Mouse (Mus musculus): ENCODE results near the gene Maml1. TPM values are rescaled to one million over a fixed set of nuclear protein-coding genes. Genes with fewer than 3 reads are reported as not detected.

The Maml1 gene
- polyA plus RNA-seq (2011; ENCODE audit: insufficient read depth, insufficient read length, low replicate concordance, missing spikeins): 1.8 and 9.2 TPM in 2 replicates

- under 1% methylated on average over 45 of the region's 45 CpGs for WGBS
- H3K4me3 ChIP-seq (replicated peaks; ENCODE audit: control insufficient read depth, low read depth, low read length): peak within 1 kb of the TSS; percentile 89
- peaks cover 5% of the 10 kb centered on the region; the same call in 1 of the 2 replicates for H3K4me1 ChIP-seq (ENCODE audit: control insufficient read depth, insufficient read depth, low read length)
- TF ChIP-seq CTCF (IDR thresholded peaks at IDR 0.05; ENCODE audit: control insufficient read depth, insufficient read depth, low read length) (no peak), POLR2A (IDR thresholded peaks at IDR 0.05; ENCODE audit: borderline replicate concordance, control insufficient read depth, low read depth, low read length) (peak; percentile 78)
- H3K27ac ChIP-seq (ENCODE audit: control insufficient read depth, insufficient read depth, low read depth, low read length, poor library complexity): peak within 1 kb of the TSS; percentile 99
Measured at GRCm38 (mm10) chr11:50292190-50292855, at the start of gene Maml1. Maml1 (minus strand) TSS chr11:50292311.

DNA sequence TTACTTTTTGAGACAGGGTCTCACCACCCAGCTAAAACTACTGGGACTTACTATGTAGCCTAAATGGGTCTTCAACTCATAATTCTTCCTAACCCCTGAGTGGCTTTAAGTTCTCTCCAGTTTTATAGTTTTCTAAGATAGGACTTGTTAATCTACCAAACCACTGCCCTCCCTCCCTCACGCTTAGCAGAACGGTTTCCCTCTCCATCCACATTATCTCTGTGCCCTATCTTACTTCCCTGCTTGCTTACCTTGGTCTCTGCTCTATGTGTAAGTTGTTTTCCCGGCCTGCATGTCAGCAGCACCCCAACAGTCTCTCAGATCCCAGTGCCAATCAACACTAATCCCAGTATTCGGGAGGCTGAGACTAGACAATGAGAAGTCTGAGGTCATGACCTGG lies 44.8 kb upstream of the Maml1 start:
- WGBS: 62% methylated on average over 4 of the region's 4 CpGs
- TF ChIP-seq POLR2A (IDR thresholded peaks at IDR 0.05; ENCODE audit: borderline replicate concordance, control insufficient read depth, low read depth, low read length) (no peak), CTCF (IDR thresholded peaks at IDR 0.05; ENCODE audit: control insufficient read depth, insufficient read depth, low read length) (no peak)
- H3K4me1 ChIP-seq (ENCODE audit: control insufficient read depth, insufficient read depth, low read length): no peaks in the 10 kb centered on the region
- H3K4me3 ChIP-seq (replicated peaks; ENCODE audit: control insufficient read depth, low read depth, low read length): no peak overlapping the region
- no peak overlapping the region for H3K27ac ChIP-seq (ENCODE audit: control insufficient read depth, insufficient read depth, low read depth, low read length, poor library complexity)

- Histone ChIP-seq H3K4me1 (ENCODE audit: control insufficient read depth, insufficient read depth, low read length) (no peaks in the 10 kb centered on the region), H3K4me3 (replicated peaks; ENCODE audit: control insufficient read depth, low read depth, low read length) (no peak overlapping the region), H3K27ac (ENCODE audit: control insufficient read depth, insufficient read depth, low read depth, low read length, poor library complexity) (no peak overlapping the region)
- whole genome bisulfite sequencing: 69% methylated on average over 1 of the region's 1 CpGs
- TF ChIP-seq CTCF (IDR thresholded peaks at IDR 0.05; ENCODE audit: control insufficient read depth, insufficient read depth, low read length) (no peak), POLR2A (IDR thresholded peaks at IDR 0.05; ENCODE audit: borderline replicate concordance, control insufficient read depth, low read depth, low read length) (no peak)
Measured at GRCm38 (mm10) chr11:50336126-50336525, 44.0 kb upstream of the Maml1 start.

DNA sequence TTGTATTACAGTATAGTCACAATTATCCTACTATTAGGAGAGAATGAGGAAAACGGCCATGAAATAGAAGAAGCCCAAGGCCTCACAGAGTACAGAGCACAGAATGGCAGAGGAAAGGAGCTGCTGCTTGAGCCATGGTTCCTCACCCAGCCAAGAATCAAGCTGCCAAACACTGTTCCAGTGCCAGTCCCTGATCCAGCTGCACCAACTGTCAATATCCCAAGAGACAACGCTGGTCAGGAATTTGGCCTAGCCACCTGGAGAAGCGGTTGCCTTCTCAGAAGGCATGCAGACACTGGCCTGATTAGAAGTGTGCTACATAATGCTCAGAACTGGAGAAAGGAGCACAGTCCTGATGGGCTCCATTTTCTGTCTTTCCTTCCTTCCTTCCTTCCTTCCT lies 41.1 kb upstream of the Maml1 start:
- WGBS: 87% methylated on average over 3 of the region's 3 CpGs
- Histone ChIP-seq H3K4me3 (replicated peaks; ENCODE audit: control insufficient read depth, low read depth, low read length) (no peak overlapping the region), H3K27ac (ENCODE audit: control insufficient read depth, insufficient read depth, low read depth, low read length, poor library complexity) (no peak overlapping the region), H3K4me1 (ENCODE audit: control insufficient read depth, insufficient read depth, low read length) (peaks cover 2% of the 10 kb centered on the region; the same call in 1 of the 2 replicates)
- TF ChIP-seq CTCF (IDR thresholded peaks at IDR 0.05; ENCODE audit: control insufficient read depth, insufficient read depth, low read length) (no peak), POLR2A (IDR thresholded peaks at IDR 0.05; ENCODE audit: borderline replicate concordance, control insufficient read depth, low read depth, low read length) (no peak)

GRCm38 (mm10) chr11:50329378-50329777 lies 37.3 kb upstream of the Maml1 start:
- Histone ChIP-seq H3K27ac (ENCODE audit: control insufficient read depth, insufficient read depth, low read depth, low read length, poor library complexity) (no peak overlapping the region), H3K4me1 (ENCODE audit: control insufficient read depth, insufficient read depth, low read length) (peaks cover 2% of the 10 kb centered on the region; the same call in 1 of the 2 replicates), H3K4me3 (replicated peaks; ENCODE audit: control insufficient read depth, low read depth, low read length) (no peak overlapping the region)
- TF ChIP-seq CTCF (IDR thresholded peaks at IDR 0.05; ENCODE audit: control insufficient read depth, insufficient read depth, low read length) (no peak), POLR2A (IDR thresholded peaks at IDR 0.05; ENCODE audit: borderline replicate concordance, control insufficient read depth, low read depth, low read length) (no peak)
- 87% methylated on average over 1 of the region's 1 CpGs for WGBS

DNA sequence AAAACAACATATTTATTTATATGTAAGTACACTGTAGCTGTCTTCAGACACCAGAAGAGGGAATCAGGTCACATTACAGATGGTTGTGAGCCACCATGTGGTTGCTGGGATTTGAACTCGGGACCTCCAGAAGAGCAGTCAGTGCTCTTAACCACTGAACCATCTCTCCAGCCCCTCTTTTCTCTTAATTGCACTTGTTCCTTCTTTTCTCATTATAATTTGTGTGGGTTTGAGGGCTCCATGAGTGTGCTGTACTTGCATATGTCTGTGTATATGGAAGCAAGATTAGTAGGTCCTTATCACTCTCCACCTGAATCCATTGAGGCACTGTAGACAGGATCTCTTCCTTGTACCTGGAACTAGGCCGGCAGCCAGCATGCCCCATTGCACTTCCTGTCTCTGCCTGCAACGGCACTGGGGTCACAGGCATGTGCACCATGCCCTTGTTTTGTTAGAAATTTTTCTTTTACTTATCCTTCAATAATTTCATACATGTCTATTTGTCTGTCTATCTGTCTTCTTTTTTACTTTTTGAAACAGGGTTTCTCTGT lies 36.0 kb upstream of the Maml1 start:
- TF ChIP-seq CTCF (IDR thresholded peaks at IDR 0.05; ENCODE audit: control insufficient read depth, insufficient read depth, low read length) (no peak), POLR2A (IDR thresholded peaks at IDR 0.05; ENCODE audit: borderline replicate concordance, control insufficient read depth, low read depth, low read length) (no peak)
- WGBS: 33% methylated on average over 3 of the region's 3 CpGs
- Histone ChIP-seq H3K4me1 (ENCODE audit: control insufficient read depth, insufficient read depth, low read length) (peaks cover 2% of the 10 kb centered on the region; the same call in 1 of the 2 replicates), H3K4me3 (replicated peaks; ENCODE audit: control insufficient read depth, low read depth, low read length) (no peak overlapping the region), H3K27ac (ENCODE audit: control insufficient read depth, insufficient read depth, low read depth, low read length, poor library complexity) (no peak overlapping the region)

DNA sequence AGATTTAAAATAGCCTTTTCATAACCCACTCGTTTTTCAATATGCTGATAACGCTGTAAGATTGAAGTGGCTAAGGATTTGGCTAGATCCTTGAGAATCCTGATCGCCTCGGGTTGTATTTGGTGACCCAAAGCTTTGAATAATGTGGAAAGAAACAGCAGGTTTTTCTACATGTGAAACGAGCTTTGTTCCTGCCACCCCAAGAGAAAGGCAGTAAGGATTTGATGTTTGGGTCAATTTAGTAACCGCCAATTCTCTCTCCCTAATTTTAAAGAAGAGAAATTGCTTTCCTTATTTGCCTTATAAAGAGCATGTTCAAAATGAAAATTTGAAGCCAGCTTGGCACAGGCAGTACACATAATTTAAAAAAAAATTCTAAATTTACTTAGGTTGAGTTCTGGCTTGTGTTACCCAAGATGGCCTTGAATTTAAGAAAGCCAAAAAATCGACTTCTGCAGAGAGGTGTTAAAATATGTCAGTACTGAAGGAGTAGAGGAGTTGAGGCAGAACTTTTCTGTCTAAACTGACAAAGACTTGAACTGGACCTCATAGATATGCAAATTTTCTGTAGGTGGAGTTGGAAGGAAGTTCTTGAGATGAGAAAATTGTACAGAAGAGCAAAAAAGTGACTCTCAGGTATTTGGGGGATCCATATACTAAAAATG lies 34.3 kb upstream of the Maml1 start:
- under 1% methylated on average over 7 of the region's 7 CpGs for WGBS
- Histone ChIP-seq H3K4me1 (ENCODE audit: control insufficient read depth, insufficient read depth, low read length) (peaks cover 2% of the 10 kb centered on the region; the same call in 1 of the 2 replicates), H3K4me3 (replicated peaks; ENCODE audit: control insufficient read depth, low read depth, low read length) (peak overlapping the region; percentile 77), H3K27ac (ENCODE audit: control insufficient read depth, insufficient read depth, low read depth, low read length, poor library complexity) (no peak overlapping the region)
- no peak for TF ChIP-seq CTCF (IDR thresholded peaks at IDR 0.05; ENCODE audit: control insufficient read depth, insufficient read depth, low read length)
- TF ChIP-seq POLR2A (IDR thresholded peaks at IDR 0.05; ENCODE audit: borderline replicate concordance, control insufficient read depth, low read depth, low read length): no peak
